Mouse (Mus musculus) lung, postnatal 10 days (tissue): ENCODE measurements around the gene Maip1.
A peak's percentile ranks its signal among the peaks of the same experiment; 100 is the strongest.

Source experiments
- DNase-seq: peaks from one replicate; pipeline ENCODE4 v3.0.0; 2021

The Maip1 gene

GRCm38 (mm10) chr1:57406187-57407151 lies at the start of gene Maip1, which contains the start of gene Tyw5:
Gene Maip1 (plus strand): TSS chr1:57406328.
Gene Tyw5 (minus strand): TSS chr1:57407101.
- peak; percentile 86 for DNase-seq

- no peak for DNase-seq
Observed at GRCm38 (mm10) chr1:57358546-57358945, 47.6 kb upstream of the Maip1 start.

GRCm38 (mm10) chr1:57367446-57367845 lies 38.7 kb upstream of the Maip1 start:
- DNase-seq = no peak

GRCm38 (mm10) chr1:57369111-57369510 lies 37.0 kb upstream of the Maip1 start:
- no peak for DNase-seq

GRCm38 (mm10) chr1:57370451-57370850 lies 35.7 kb upstream of the Maip1 start:
- no peak for DNase-seq

- DNase-seq = no peak
Observed at GRCm38 (mm10) chr1:57375276-57375675, 30.9 kb upstream of the Maip1 start.

GRCm38 (mm10) chr1:57376806-57377205 lies 29.3 kb upstream of the Maip1 start:
- DNase-seq = no peak

- peak; percentile 96 for DNase-seq
Observed at GRCm38 (mm10) chr1:57377376-57378341, 28.5 kb upstream of the Maip1 start, which contains the start of gene 1700066M21Rik. Gene 1700066M21Rik (plus strand): TSS chr1:57377620.

GRCm38 (mm10) chr1:57386519-57386918 lies 19.6 kb upstream of the Maip1 start:
- no peak for DNase-seq

- DNase-seq = peak; percentile 12
Observed at GRCm38 (mm10) chr1:57387876-57388275, 18.3 kb upstream of the Maip1 start.

- no peak for DNase-seq
Observed at GRCm38 (mm10) chr1:57388402-57389155, 17.5 kb upstream of the Maip1 start.

GRCm38 (mm10) chr1:57390993-57391790 lies 14.9 kb upstream of the Maip1 start:
- no peak for DNase-seq

GRCm38 (mm10) chr1:57392417-57392816 lies 13.7 kb upstream of the Maip1 start:
- DNase-seq = no peak

- peak; percentile 63 for DNase-seq
Observed at GRCm38 (mm10) chr1:57394051-57394450, 12.1 kb upstream of the Maip1 start.

GRCm38 (mm10) chr1:57400321-57400720 lies 5.8 kb upstream of the Maip1 start:
- no peak for DNase-seq

- DNase-seq = no peak
Observed at GRCm38 (mm10) chr1:57400877-57401276, 5.3 kb upstream of the Maip1 start.

GRCm38 (mm10) chr1:57402116-57402515 lies 4.0 kb upstream of the Maip1 start:
- no peak for DNase-seq

GRCm38 (mm10) chr1:57408994-57409393 lies 2.9 kb downstream of the Maip1 start:
- DNase-seq = no peak

- no peak for DNase-seq
Observed at GRCm38 (mm10) chr1:57413397-57413796, 7.3 kb downstream of the Maip1 start.

GRCm38 (mm10) chr1:57423696-57424095 lies 17.6 kb downstream of the Maip1 start:
- DNase-seq = peak; percentile 21
